Mouse (Mus musculus) small intestine, adult 2 months (tissue): ENCODE data around the gene Prkag2. TPM values are rescaled to one million over a fixed set of nuclear protein-coding genes. Genes with fewer than 3 reads are reported as not detected.
A peak's percentile ranks its signal among the peaks of the same experiment; 100 is the strongest.

ENCODE experiments used
- H3K27ac ChIP-seq: fragments of 200-500 bp; 2 replicates; pipeline ENCODE4 v1.5.1; 2012; ENCODE audit warnings: low read depth, low read length, control low read depth, inconsistent platforms; ENCODE audit not compliant: insufficient read depth
- H3K27me3 ChIP-seq: fragments of 200-500 bp; 2 replicates; pipeline ENCODE4 v1.6.1; 2012; ENCODE audit warnings: mild to moderate bottlenecking, moderate library complexity, low read length, inconsistent platforms; ENCODE audit not compliant: control insufficient read depth, insufficient read depth
- H3K36me3 ChIP-seq: fragments of 200-500 bp; 2 replicates; pipeline ENCODE4 v1.6.1; 2012; ENCODE audit warnings: mild to moderate bottlenecking, low read length, control low read depth, inconsistent platforms; ENCODE audit not compliant: control insufficient read depth, insufficient read depth
- H3K4me1 ChIP-seq: fragments of 200-500 bp; 2 replicates; pipeline ENCODE4 v1.6.1; 2012; ENCODE audit warnings: low read length, inconsistent platforms, mixed read lengths; ENCODE audit not compliant: control insufficient read depth, insufficient read depth, insufficient read length
- H3K4me3 ChIP-seq: fragments of 200-500 bp; 2 replicates; pipeline ENCODE4 v1.5.1; 2012; ENCODE audit warnings: low read depth, mild to moderate bottlenecking, control low read depth, inconsistent platforms, low read length, moderate library complexity
- CTCF ChIP-seq: fragments of 200-500 bp; IDR thresholded peaks from 2 replicates; pipeline ENCODE4 v1.5.1; 2012; ENCODE audit warnings: low read depth, mild to moderate bottlenecking, control low read depth, inconsistent platforms, low read length, moderate library complexity, mixed read lengths; ENCODE audit not compliant: insufficient replicate concordance, insufficient read length; ENCODE audit errors: extremely low read depth
- POLR2A ChIP-seq: fragments of 200-500 bp; IDR thresholded peaks from 2 replicates; pipeline ENCODE4 v1.6.1; 2012; ENCODE audit warnings: low read depth, mild to moderate bottlenecking, control low read depth, inconsistent platforms, low read length, moderate library complexity
- WGBS: fragments of 180-500 bp; shearing (Covaris S2); methylation state at CpG from one replicate; pipeline ENCODE4 v1.1.7; 2018; 5-methylcytosine and 5-hydroxymethylcytosine counted together
- polyA plus RNA-seq: library from polyadenylated mRNA; depleted of rRNA; stranded (reverse); fragments of >200 nt; gene quantifications from 2 replicates; pipeline ENCODE4 v1.2.3, GENCODE M21; 2012

Gene Prkag2
- polyA plus RNA-seq, 1 experiment, result 13.8 TPM

DNA sequence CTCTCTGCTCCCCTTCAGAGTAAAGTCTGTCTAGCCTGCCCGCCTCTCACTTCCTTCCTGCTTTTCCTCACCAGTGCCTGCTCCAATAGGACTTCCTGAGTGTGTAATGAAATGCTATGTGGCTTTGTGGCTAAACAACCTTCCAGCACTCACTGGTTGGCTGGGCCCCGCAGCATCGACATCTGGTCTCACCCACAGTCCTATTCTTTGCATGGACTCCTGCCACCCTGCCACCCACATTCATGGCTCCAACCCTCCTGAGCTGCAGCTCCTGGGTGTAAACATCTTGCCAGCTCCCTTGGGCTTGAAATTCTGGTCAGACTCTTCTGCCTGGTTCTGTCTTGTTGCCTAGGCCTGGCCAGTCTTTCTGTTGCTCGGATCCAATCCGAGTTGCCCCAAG lies 15.6 kb upstream of the Prkag2 start:
- TF ChIP-seq POLR2A (no peak), CTCF (no peak)
- Histone ChIP-seq H3K4me3 (no peak overlapping the region), H3K27ac (no peak overlapping the region), H3K27me3 (no peaks in the 10 kb centered on the region), H3K4me1 (no peaks in the 10 kb centered on the region), H3K36me3 (no peaks in the 10 kb centered on the region)
- 76% methylated on average over 5 of the region's 5 CpGs for WGBS

DNA sequence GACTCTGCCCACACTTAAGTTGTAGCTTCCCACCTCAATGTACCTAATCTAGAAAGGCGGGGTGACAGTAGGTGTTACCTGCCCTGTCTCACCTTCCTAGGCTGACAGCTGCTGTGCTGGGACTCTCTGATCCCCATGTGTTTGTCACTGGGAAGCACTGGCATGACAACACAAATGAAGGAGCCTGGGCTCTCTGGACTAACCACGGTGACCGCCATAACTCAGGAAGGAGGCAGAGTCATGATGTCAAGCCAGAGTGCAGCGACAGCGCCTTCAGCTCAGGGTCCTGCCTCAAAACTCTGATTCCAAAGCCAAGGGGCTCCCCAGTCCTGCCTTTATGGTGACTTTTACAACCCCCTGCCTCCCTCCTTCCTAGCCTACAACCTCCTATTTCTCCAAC lies 14.8 kb upstream of the Prkag2 start:
- Histone ChIP-seq H3K27ac (no peak overlapping the region), H3K4me3 (no peak overlapping the region), H3K36me3 (no peaks in the 10 kb centered on the region), H3K27me3 (no peaks in the 10 kb centered on the region), H3K4me1 (no peaks in the 10 kb centered on the region)
- WGBS, result 69% methylated on average over 5 of the region's 5 CpGs
- no peak for TF ChIP-seq POLR2A
- TF ChIP-seq CTCF, result no peak

DNA sequence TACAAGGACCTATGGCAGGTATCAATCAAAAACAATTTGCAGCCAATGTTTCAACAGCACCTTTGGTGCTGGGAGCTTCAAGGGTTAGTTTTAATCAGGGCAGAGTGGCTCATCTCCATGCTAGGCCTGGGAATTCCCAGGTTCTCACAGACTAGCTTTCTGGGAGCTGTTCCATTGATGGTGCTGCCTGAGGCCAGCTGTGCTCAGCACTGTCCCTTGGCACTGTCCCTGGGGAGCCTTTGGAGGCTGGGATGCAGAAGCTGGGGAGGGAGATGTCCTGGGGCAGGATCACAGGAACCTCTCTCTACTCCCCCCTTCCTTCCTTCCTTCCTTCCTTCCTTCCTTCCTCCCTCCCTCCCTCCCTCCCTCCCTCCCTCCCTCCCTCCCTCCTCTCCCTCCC lies 13.7 kb upstream of the Prkag2 start:
- Histone ChIP-seq H3K4me3 (no peak overlapping the region), H3K36me3 (no peaks in the 10 kb centered on the region), H3K27ac (no peak overlapping the region), H3K27me3 (no peaks in the 10 kb centered on the region), H3K4me1 (no peaks in the 10 kb centered on the region; the same call in 1 of the 2 replicates)
- TF ChIP-seq CTCF (no peak), POLR2A (no peak)

DNA sequence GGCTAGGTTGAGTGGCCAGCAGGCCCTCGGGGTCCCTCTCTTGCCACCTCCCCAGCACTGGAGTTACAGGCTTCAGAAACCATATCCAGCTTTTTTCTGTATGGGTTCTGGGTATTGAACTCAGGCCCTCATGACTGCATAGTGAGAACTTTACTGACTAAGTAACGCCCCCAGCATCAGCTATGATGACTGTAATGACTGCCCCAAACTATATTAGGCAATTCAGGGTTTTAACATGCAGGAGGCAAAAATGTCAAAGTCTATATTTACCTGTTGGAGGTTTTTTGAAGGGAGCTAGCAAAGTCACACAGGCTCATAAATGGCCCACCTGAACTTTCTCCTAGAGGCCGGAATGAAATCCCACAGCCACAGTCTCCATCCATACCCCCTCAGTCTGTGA lies 9.9 kb upstream of the Prkag2 start:
- TF ChIP-seq POLR2A, result no peak
- no peaks in the 10 kb centered on the region; the same call in none of the 2 replicates for H3K4me1 ChIP-seq
- 86% methylated on average over 3 of the region's 3 CpGs for WGBS
- H3K4me3 ChIP-seq, result no peak overlapping the region
- no peaks in the 10 kb centered on the region for H3K36me3 ChIP-seq
- H3K27ac ChIP-seq, result no peak overlapping the region
- H3K27me3 ChIP-seq, result no peaks in the 10 kb centered on the region

DNA sequence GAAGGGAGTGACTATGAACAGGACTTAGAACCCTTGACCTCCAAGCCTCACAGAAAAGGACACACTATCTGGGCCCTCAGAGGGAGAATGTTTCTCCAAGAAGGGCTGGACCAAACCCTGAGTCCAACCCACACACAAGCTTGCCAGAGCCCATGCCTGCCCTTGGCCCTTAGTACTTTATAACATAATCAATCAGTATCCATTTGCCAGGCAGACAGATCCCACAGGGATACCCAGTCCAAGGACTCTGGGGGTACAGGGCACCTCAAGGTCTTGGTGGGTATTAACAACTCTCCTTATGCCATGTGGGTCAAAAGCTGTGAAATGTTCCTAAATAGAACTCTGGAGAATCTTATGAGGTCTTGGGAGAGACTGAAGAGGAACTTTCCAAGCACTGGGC lies 5.3 kb upstream of the Prkag2 start:
- peaks cover 7% of the 10 kb centered on the region for H3K4me1 ChIP-seq
- TF ChIP-seq POLR2A, result no peak
- no peak for TF ChIP-seq CTCF
- no peak overlapping the region for H3K27ac ChIP-seq
- H3K4me3 ChIP-seq, result no peak overlapping the region
- H3K36me3 ChIP-seq, result no peaks in the 10 kb centered on the region
- H3K27me3 ChIP-seq, result no peaks in the 10 kb centered on the region

DNA sequence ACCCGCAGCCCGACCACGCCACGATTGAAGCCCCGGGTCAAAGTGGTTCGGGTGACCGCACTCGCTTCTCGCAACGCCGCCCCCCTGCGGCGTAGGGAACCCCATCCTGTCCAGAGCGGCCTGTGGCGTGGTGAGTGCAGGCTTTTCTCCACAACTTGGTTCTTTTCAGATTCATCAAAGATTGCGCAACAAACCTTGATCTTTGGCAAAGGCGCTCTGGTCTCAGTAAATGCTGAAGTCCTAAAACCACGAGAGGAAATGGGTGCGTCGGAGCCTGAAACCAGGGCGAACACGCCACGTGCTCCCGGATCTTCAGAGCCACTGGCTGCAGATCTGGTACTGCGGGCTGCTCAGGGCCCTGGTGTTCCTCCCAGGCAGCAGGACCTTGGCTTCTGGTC lies 683 bp upstream of the Prkag2 start:
- TF ChIP-seq POLR2A, result no peak
- TF ChIP-seq CTCF, result no peak; the same call in 1 of the 2 replicates
- no peaks in the 10 kb centered on the region for H3K27me3 ChIP-seq
- peak overlapping the region; percentile 72 for H3K27ac ChIP-seq
- H3K36me3 ChIP-seq, result no peaks in the 10 kb centered on the region
- peaks cover 12% of the 10 kb centered on the region for H3K4me1 ChIP-seq
- peak overlapping the region; percentile 82 for H3K4me3 ChIP-seq
- WGBS, result under 1% methylated on average over 25 of the region's 25 CpGs

DNA sequence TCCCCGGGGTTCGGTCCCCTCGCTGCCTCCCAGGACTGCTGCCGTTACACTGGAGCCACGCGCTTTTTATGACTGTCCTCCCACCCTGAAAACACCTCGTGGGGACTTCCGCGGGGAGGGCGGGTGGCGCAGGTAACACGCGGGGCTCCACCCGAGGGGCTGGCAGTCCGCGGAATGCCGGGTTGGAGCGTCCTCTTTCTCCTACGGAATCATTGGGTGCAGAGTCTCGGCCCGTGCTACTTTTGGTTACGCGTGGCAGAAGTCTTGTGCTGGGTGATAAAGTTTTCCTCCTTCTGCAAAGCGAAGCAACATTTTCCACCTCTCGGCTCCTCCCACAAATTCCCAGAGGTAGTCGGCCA lies 306 bp downstream of the Prkag2 start:
- WGBS, result under 1% methylated on average over 26 of the region's 26 CpGs
- Histone ChIP-seq H3K36me3 (no peaks in the 10 kb centered on the region), H3K4me3 (peak overlapping the region; percentile 82), H3K27ac (peak overlapping the region; percentile 72), H3K4me1 (peaks cover 12% of the 10 kb centered on the region), H3K27me3 (no peaks in the 10 kb centered on the region)
- TF ChIP-seq POLR2A, result 0 out of 2 replicates have a peak, but pooled peaks have one; percentile 5
- TF ChIP-seq CTCF, result no peak
